Mouse (Mus musculus) left cerebral cortex, adult 18-20 months (tissue): ENCODE data around the gene Vmn1r40. TPM values are rescaled to one million over a fixed set of nuclear protein-coding genes. Genes with fewer than 3 reads are reported as not detected.

Experiments used
- DNase-seq, 2 experiments: peaks; one replicate each; pipeline ENCODE4 v3.0.0; 2021 to 2022; ENCODE audit warnings: low spot score in 2 of 2, mixed read lengths in 1 of 2
- long read RNA-seq, 2 experiments: library from polyadenylated mRNA; stranded (forward); transcript quantifications; one replicate each; pipeline ENCODE4 v2.0.0; 2021
- total RNA-seq, 2 experiments: library from RNA; stranded (reverse); gene quantifications; 2 replicates each; pipeline ENCODE4 v1.2.3; 2021

Gene Vmn1r40
- not detected for total RNA-seq
- long read RNA-seq, experiment 1, result 0 reads
- long read RNA-seq, experiment 2, result 0 reads

- DNase-seq, result no peak
Measured at GRCm38 (mm10) chr6:89707240-89707639, at the start of gene Vmn1r40. Gene Vmn1r40, plus strand, starts transcription at chr6:89707540.

GRCm38 (mm10) chr6:89658342-89658741, 49.0 kb upstream of the Vmn1r40 start:
- no peak for DNase-seq

- no peak for DNase-seq
Measured at GRCm38 (mm10) chr6:89658931-89659330, 48.4 kb upstream of the Vmn1r40 start.

- peak; percentile 50 to 54 for DNase-seq
Measured at GRCm38 (mm10) chr6:89659692-89660423, 47.5 kb upstream of the Vmn1r40 start.

GRCm38 (mm10) chr6:89660490-89660889, 46.9 kb upstream of the Vmn1r40 start:
- no peak for DNase-seq

GRCm38 (mm10) chr6:89662521-89662920, 44.8 kb upstream of the Vmn1r40 start:
- DNase-seq, result no peak

GRCm38 (mm10) chr6:89665155-89665554, 42.2 kb upstream of the Vmn1r40 start:
- DNase-seq, result no peak

GRCm38 (mm10) chr6:89665667-89666066, 41.7 kb upstream of the Vmn1r40 start:
- no peak for DNase-seq

GRCm38 (mm10) chr6:89666976-89667375, 40.4 kb upstream of the Vmn1r40 start:
- no peak for DNase-seq

- DNase-seq, result no peak
Measured at GRCm38 (mm10) chr6:89669556-89669955, 37.8 kb upstream of the Vmn1r40 start.

GRCm38 (mm10) chr6:89671431-89671830, 35.9 kb upstream of the Vmn1r40 start:
- peak in 1 of 2 experiments; percentile 19 for DNase-seq

GRCm38 (mm10) chr6:89672641-89673040, 34.7 kb upstream of the Vmn1r40 start:
- DNase-seq, result no peak

- DNase-seq, result no peak
Measured at GRCm38 (mm10) chr6:89673135-89673780, 34.1 kb upstream of the Vmn1r40 start.

- no peak for DNase-seq
Measured at GRCm38 (mm10) chr6:89678522-89678921, 28.8 kb upstream of the Vmn1r40 start.

- DNase-seq, result peak; percentile 73 to 75
Measured at GRCm38 (mm10) chr6:89679291-89679835, 28.0 kb upstream of the Vmn1r40 start.

GRCm38 (mm10) chr6:89680155-89680554, 27.2 kb upstream of the Vmn1r40 start:
- peak; percentile 82 to 84 for DNase-seq

- DNase-seq, result no peak
Measured at GRCm38 (mm10) chr6:89684231-89684630, 23.1 kb upstream of the Vmn1r40 start.

- no peak for DNase-seq
Measured at GRCm38 (mm10) chr6:89687100-89687499, 20.2 kb upstream of the Vmn1r40 start.

- DNase-seq, result no peak
Measured at GRCm38 (mm10) chr6:89706624-89707023, 716 bp upstream of the Vmn1r40 start.

GRCm38 (mm10) chr6:89718051-89718450, 10.7 kb downstream of the Vmn1r40 start:
- DNase-seq, result no peak

GRCm38 (mm10) chr6:89740466-89740865, 33.1 kb downstream of the Vmn1r40 start, which contains the start of gene Vmn1r41:
Gene Vmn1r41, plus strand, starts transcription at chr6:89740766.
- DNase-seq, result no peak

GRCm38 (mm10) chr6:89742811-89743210, 35.5 kb downstream of the Vmn1r40 start:
- DNase-seq, result no peak
